Mouse (Mus musculus) cortical plate, adult 2 months (tissue): ENCODE measurements around the gene Clcnka. TPM values are rescaled to one million over a fixed set of nuclear protein-coding genes. Genes with fewer than 3 reads are reported as not detected.

ENCODE experiments used
- H3K27ac ChIP-seq: fragments of 200-500 bp; 2 replicates; pipeline ENCODE4 v1.5.1; 2012; ENCODE audit warnings: low read length, control low read depth, inconsistent platforms; ENCODE audit not compliant: insufficient read depth
- H3K4me1 ChIP-seq: fragments of 200-500 bp; 2 replicates; pipeline ENCODE4 v1.6.1; 2011; ENCODE audit warnings: low read length; ENCODE audit not compliant: control insufficient read depth, insufficient read depth
- H3K4me3 ChIP-seq: fragments of 200-500 bp; 2 replicates; pipeline ENCODE4 v1.5.1; 2011; ENCODE audit warnings: mild to moderate bottlenecking, low read length, control low read depth; ENCODE audit not compliant: insufficient read depth
- CTCF ChIP-seq: fragments of 200-500 bp; IDR thresholded peaks from 2 replicates; pipeline ENCODE4 v1.5.1; 2011; ENCODE audit warnings: mild to moderate bottlenecking, control low read depth, low read length; ENCODE audit not compliant: insufficient read depth; ENCODE audit errors: extremely low read depth
- POLR2A ChIP-seq: fragments of 200-500 bp; IDR thresholded peaks from 2 replicates; pipeline ENCODE4 v1.6.1; 2011; ENCODE audit warnings: mild to moderate bottlenecking, low read length, control low read depth; ENCODE audit not compliant: insufficient read depth; ENCODE audit errors: extremely low read depth
- polyA plus RNA-seq: library from polyadenylated mRNA; depleted of rRNA; stranded (reverse); fragments of >200 nt; gene quantifications from 2 replicates; pipeline ENCODE4 v1.2.3, GENCODE M21; 2012

The Clcnka gene
- polyA plus RNA-seq, 1 experiment: not detected

DNA sequence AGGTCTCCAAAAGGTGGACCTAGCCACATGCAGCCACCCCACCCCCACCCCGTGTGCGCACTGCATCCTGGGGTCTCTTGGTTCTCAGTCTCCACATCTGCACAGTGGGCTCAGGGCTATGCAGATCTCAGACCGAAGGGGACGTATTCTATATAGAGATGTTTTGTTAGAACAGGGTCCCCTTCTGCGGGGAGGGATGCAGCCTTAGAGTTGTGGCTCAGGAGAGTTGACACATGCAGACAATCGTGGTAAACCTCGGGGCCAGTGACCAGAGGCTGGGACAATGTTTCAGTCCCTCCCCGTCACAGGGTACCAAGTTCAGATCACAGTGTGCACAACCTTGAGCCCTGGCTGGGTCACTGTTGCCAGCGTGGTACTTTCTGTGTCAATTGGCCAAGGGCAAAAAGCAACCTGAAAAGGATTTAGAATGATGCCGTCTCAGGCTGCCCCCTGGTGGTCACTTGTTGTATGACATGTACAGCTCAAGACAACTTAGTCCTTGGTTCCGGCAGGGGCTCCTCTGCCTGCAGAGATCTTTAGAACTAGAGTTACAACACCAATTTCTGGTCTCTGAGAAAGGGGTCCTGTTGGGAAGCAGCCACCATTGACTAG is 35.5 kb downstream of the Clcnka start:
- H3K4me1 ChIP-seq: no peaks in the 10 kb centered on the region
- TF ChIP-seq CTCF (peak; percentile 90), POLR2A (no peak)
- no peak overlapping the region for H3K4me3 ChIP-seq
- H3K27ac ChIP-seq: no peak overlapping the region

DNA sequence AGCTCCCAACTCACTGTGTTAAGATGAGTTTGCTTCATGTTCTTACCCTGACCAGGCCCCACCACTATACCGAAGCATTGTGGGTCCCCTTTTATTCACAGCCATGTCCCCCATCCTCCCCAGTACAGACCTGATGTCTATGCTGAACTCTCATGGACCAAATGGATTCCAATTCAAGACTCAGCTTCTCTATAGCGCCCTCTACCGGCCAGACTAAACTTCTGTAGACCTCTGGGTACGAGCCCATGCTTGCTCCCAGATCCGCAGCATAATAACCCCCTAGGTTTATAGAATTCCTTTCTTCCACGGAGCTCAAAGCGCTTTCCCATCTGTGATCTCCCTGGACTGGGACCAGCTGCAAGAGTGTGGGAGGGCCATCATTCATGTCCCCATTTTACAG is 37.7 kb downstream of the Clcnka start:
- H3K4me1 ChIP-seq: no peaks in the 10 kb centered on the region
- H3K27ac ChIP-seq: no peak overlapping the region
- no peak overlapping the region for H3K4me3 ChIP-seq
- TF ChIP-seq CTCF: peak; percentile 38; the same call in 1 of the 2 replicates
- no peak for TF ChIP-seq POLR2A

DNA sequence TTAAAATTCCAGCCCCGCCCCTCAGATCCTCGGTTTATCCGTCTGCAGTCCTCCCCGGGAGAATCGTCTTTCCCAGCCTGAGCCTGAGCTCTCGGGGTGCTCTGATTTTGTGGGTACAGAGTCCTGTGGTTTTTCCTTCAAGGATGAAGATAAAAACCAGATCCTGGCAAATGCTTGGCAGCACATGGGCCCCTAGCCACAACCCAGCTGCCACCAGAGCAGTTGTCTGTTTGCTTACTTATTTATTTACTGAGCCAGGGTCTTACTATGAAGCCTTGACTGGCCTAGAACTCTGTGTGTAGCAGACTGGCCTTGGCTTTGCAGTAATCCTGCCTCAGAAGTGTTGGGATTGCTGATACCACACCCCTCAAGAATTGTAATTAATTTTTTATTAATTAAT is 39.3 kb downstream of the Clcnka start:
- no peaks in the 10 kb centered on the region for H3K4me1 ChIP-seq
- no peak overlapping the region for H3K4me3 ChIP-seq
- no peak for TF ChIP-seq POLR2A
- TF ChIP-seq CTCF: no peak

DNA sequence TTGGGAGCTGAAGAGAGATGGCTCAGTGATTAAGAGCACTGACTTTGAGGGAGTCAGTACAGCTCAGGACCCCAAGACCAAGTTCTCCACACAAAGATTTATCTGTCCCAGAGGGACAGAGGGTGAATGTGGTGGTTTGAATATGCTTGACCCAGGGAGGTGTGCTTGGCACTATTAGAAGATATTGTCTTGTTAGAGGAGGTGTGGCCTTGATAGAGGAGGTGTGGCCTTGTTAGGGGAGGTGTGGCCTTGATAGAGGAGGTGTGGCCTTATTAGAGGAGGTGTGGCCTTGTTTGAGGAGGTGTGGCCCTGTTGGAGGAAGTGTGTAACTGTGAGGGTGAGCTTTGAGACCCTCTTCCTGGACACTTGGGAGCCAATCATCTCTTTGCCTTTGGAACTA is 40.7 kb downstream of the Clcnka start:
- no peak for TF ChIP-seq POLR2A
- no peak for TF ChIP-seq CTCF

More for the DNA sequence above, 39.3 kb downstream of the Clcnka start:
- no peak overlapping the region for H3K27ac ChIP-seq

DNA sequence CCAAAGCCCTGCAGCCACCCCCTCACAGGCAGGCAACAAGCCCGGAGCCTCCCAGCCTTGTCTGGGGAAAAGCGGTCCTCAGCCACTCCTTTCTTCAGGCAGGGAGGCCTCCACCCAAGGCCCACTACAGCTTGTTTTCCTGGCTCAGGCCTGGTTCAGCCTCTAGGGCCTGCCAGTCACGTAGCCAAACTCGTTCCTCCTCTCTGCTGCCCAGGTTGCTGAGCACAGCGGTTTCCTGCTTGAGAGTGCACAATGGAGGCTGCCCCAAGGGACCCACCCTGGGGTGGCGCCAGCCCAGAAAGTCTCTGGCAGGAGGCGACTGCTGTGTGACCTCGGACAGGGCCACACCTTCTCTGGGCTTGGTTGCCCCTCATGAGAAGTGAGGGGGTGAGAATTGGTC is 44.7 kb downstream of the Clcnka start:
- H3K27ac ChIP-seq: no peak overlapping the region
- H3K4me1 ChIP-seq: no peaks in the 10 kb centered on the region
- TF ChIP-seq POLR2A: no peak
- TF ChIP-seq CTCF: no peak
- H3K4me3 ChIP-seq: no peak overlapping the region

More for the DNA sequence above, 40.7 kb downstream of the Clcnka start:
- Histone ChIP-seq H3K27ac (no peak overlapping the region), H3K4me1 (no peaks in the 10 kb centered on the region), H3K4me3 (no peak overlapping the region)

DNA sequence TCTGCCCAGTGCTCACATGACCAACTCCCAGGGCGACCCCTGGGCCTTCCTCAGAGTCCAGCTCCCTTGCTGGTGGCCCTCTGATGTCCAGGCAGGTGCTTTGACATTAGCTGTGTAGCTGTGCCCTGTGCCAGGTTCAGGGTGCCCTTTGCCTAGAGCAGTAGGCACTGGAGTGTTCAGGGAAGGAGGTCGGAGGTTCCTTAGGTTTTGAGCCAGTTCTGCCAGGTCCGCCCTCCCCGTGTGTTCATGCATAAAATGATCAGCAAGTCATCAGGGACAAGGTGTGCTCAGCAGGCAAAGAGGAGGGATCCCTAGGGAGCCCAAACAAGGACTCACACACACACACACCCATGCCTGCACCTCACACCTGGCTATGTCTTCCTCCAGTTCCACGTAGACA is 45.5 kb downstream of the Clcnka start:
- TF ChIP-seq CTCF (no peak), POLR2A (no peak)
- H3K4me3 ChIP-seq: no peak overlapping the region
- H3K27ac ChIP-seq: no peak overlapping the region
- no peaks in the 10 kb centered on the region for H3K4me1 ChIP-seq

DNA sequence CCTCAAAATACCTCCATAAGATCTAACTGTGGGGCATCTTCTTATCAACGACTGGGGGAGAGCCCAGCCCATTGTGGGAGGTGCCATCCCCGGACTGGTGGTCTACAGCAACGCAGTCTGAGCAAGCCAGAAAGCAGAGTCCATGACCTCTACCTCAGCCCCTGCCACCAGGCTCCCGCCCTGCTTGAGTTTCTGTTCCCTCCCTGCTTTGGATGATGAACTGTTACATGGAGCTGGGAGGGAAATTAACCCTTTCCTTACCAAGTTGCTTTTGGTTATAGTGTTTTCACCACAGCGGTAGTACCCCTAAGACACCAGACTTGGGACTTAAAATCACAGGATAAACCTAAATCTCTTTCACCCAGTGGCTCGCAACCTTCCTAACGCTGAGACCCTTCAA is 46.6 kb downstream of the Clcnka start:
- Histone ChIP-seq H3K4me3 (no peak overlapping the region), H3K27ac (no peak overlapping the region), H3K4me1 (no peaks in the 10 kb centered on the region)
- TF ChIP-seq CTCF (no peak), POLR2A (no peak)

DNA sequence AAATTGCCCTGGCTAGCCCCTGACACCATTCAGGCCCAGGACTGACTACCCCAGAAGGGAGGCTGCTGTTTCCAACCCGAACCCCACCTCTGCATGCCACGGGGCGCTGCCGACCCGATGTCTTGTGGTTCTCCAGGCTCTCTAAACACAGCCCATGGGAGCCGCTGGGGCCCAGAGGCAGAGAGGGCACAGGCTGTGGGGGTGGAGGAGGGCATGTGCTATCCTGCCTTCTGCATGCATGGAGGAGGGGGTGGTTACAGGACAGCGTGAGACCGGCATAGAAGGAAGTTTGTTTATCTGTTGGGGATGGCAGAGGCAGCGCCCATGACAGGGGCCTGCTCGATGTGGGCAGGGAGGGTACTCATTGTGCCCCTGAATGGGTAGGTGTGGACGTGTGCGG is 48.5 kb downstream of the Clcnka start:
- no peak overlapping the region for H3K4me3 ChIP-seq
- TF ChIP-seq CTCF: no peak
- TF ChIP-seq POLR2A: no peak
- H3K27ac ChIP-seq: no peak overlapping the region
- no peaks in the 10 kb centered on the region for H3K4me1 ChIP-seq

DNA sequence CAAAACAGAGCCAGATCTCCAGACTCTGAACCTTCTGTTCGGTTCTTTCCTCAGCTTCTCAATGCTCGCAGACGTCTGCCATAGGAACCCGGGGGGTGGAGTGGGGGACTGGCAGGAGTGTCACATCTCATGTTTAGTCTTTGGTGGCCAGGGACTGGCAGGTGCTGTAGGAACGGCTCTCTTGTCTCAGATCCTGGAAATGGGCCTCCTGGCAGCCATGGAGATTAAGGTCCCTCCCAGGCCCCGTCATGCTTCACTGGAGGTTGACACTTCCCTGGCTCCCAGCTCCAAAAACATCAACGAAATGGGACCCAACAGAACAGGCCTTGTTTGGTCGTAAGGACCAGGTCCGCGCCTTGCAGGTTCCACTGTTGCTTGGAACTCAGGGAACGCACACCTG is 49.9 kb downstream of the Clcnka start:
- Histone ChIP-seq H3K4me1 (no peaks in the 10 kb centered on the region), H3K4me3 (no peak overlapping the region), H3K27ac (no peak overlapping the region)
- no peak for TF ChIP-seq CTCF
- no peak for TF ChIP-seq POLR2A

DNA sequence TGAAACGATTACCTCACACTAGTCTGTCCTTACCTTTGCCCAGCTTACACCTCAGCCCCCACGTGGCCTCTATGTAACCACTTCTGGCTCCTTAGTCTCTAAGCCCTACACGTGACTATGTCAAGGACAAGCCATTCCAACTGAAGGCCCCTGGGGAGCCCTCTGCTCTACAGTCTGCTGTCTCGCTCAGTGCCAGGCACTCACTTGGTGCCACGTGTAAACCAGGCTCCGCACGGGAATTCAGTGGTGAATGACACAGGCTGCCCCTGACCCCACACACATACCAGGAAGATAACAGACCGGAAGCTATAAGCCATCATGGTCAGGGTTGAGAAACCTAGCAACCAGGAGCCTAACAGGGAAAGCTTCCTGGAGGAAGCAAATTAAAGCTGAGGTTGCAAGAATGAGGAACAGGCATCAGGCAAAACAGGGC is 51.1 kb downstream of the Clcnka start:
- no peak overlapping the region for H3K27ac ChIP-seq
- H3K4me1 ChIP-seq: no peaks in the 10 kb centered on the region
- TF ChIP-seq CTCF (no peak), POLR2A (no peak)
- H3K4me3 ChIP-seq: no peak overlapping the region
